Mouse (Mus musculus): ENCODE measurements around the gene Pdgfb.

Gene Pdgfb

GRCm38 (mm10) chr15:80011194-80011593 is 3.6 kb downstream of the Pdgfb start:
- DNase-seq (ENCODE audit: extremely low spot score, low read depth, low spot score) = no peak

GRCm38 (mm10) chr15:80010182-80010558 is 4.6 kb downstream of the Pdgfb start:
- DNase-seq (ENCODE audit: extremely low spot score, low read depth, low spot score) = no peak

- no peak for DNase-seq (ENCODE audit: extremely low spot score, low read depth, low spot score)
Observed at GRCm38 (mm10) chr15:80009421-80010181, 5.2 kb downstream of the Pdgfb start.

- no peak for DNase-seq (ENCODE audit: extremely low spot score, low read depth, low spot score)
Observed at GRCm38 (mm10) chr15:80008461-80008860, 6.3 kb downstream of the Pdgfb start.

GRCm38 (mm10) chr15:80006156-80006555 is 8.6 kb downstream of the Pdgfb start:
- no peak for DNase-seq (ENCODE audit: extremely low spot score, low read depth, low spot score)

GRCm38 (mm10) chr15:80005436-80005835 is 9.3 kb downstream of the Pdgfb start:
- DNase-seq (ENCODE audit: extremely low spot score, low read depth, low spot score) = no peak

GRCm38 (mm10) chr15:80004644-80005340 is 10.0 kb downstream of the Pdgfb start:
- no peak for DNase-seq (ENCODE audit: extremely low spot score, low read depth, low spot score)

- no peak for DNase-seq (ENCODE audit: extremely low spot score, low read depth, low spot score)
Observed at GRCm38 (mm10) chr15:80003581-80003980, 11.2 kb downstream of the Pdgfb start.

GRCm38 (mm10) chr15:80001601-80002000 is 13.2 kb downstream of the Pdgfb start:
- DNase-seq (ENCODE audit: extremely low spot score, low read depth, low spot score) = no peak

GRCm38 (mm10) chr15:80000694-80001093 is 14.1 kb downstream of the Pdgfb start:
- no peak for DNase-seq (ENCODE audit: extremely low spot score, low read depth, low spot score)

GRCm38 (mm10) chr15:79997988-79998387 is 16.8 kb downstream of the Pdgfb start:
- DNase-seq (ENCODE audit: extremely low spot score, low read depth, low spot score) = no peak

GRCm38 (mm10) chr15:79996781-79997180 is 18.0 kb downstream of the Pdgfb start:
- no peak for DNase-seq (ENCODE audit: extremely low spot score, low read depth, low spot score)

- no peak for DNase-seq (ENCODE audit: extremely low spot score, low read depth, low spot score)
Observed at GRCm38 (mm10) chr15:79995552-79995951, 19.2 kb downstream of the Pdgfb start.

GRCm38 (mm10) chr15:79994566-79994965 is 20.2 kb downstream of the Pdgfb start:
- no peak for DNase-seq (ENCODE audit: extremely low spot score, low read depth, low spot score)

GRCm38 (mm10) chr15:79986182-79986581 is 28.6 kb downstream of the Pdgfb start:
- DNase-seq (ENCODE audit: extremely low spot score, low read depth, low spot score) = no peak

- no peak for DNase-seq (ENCODE audit: extremely low spot score, low read depth, low spot score)
Observed at GRCm38 (mm10) chr15:79985471-79985870, 29.3 kb downstream of the Pdgfb start.

- no peak for DNase-seq (ENCODE audit: extremely low spot score, low read depth, low spot score)
Observed at GRCm38 (mm10) chr15:79984152-79984551, 30.6 kb downstream of the Pdgfb start.

GRCm38 (mm10) chr15:79980716-79981115 is 34.1 kb downstream of the Pdgfb start:
- no peak for DNase-seq (ENCODE audit: extremely low spot score, low read depth, low spot score)

- DNase-seq (ENCODE audit: extremely low spot score, low read depth, low spot score) = no peak
Observed at GRCm38 (mm10) chr15:79972186-79972585, 42.6 kb downstream of the Pdgfb start.

GRCm38 (mm10) chr15:79970940-79971339 is 43.8 kb downstream of the Pdgfb start, which contains the start of gene Cbx7:
Cbx7 (minus strand) TSS chr15:79971119.
- no peak for DNase-seq (ENCODE audit: extremely low spot score, low read depth, low spot score)

GRCm38 (mm10) chr15:79970491-79970890 is 44.3 kb downstream of the Pdgfb start:
- DNase-seq (ENCODE audit: extremely low spot score, low read depth, low spot score) = no peak

- DNase-seq (ENCODE audit: extremely low spot score, low read depth, low spot score) = no peak
Observed at GRCm38 (mm10) chr15:79967346-79967745, 47.4 kb downstream of the Pdgfb start.
